In genomic region chr3:121330244-121330646, GRCm38 (mm10) we compare ENCODE assay signal across 11 mouse cellular contexts. TPM values are rescaled to one million over a fixed set of nuclear protein-coding genes. Genes with fewer than 3 reads are reported as not detected.
DNase-seq lines count a peak whose midpoint lies in the region; ATAC-seq and TF ChIP-seq lines count a peak whose summit lies in the region.
"Had no signal": no experiment of that assay in that cellular context is flagged by ENCODE, and none has a peak within 500 bp of the region (broad histone marks: within the 10 kb centered on the region; RNA-seq: fewer than 3 reads in every experiment).

No protein-coding gene starts in this region.

- H3K4me3 ChIP-seq in liver, postnatal 0 days (ENCODE audit: low read depth, low read length): no peak overlapping the region; the same call in 1 of the 2 replicates
- H3K4me3 ChIP-seq in liver, embryonic 12.5 days: no peak overlapping the region
- H3K4me3 ChIP-seq in embryonic fibroblast, embryonic 13.5 days (ENCODE audit: insufficient read depth, low read length): no peak overlapping the region
- H3K4me3 ChIP-seq in small intestine, adult 2 months (ENCODE audit: low read depth, low read length): no peak overlapping the region
- H3K4me3 ChIP-seq: forebrain, embryonic 12.5 days; hindbrain, embryonic 12.5 days had no signal

- no peak for TF ChIP-seq POLR2A in embryonic fibroblast, embryonic 13.5 days (IDR thresholded peaks at IDR 0.05; ENCODE audit: low read depth, low read length)
- TF ChIP-seq POLR2A in small intestine, adult 2 months (IDR thresholded peaks at IDR 0.05; ENCODE audit: low read depth, low read length): no peak

- H3K9ac ChIP-seq in liver, postnatal 0 days (replicated peaks): no peak overlapping the region
- H3K9ac ChIP-seq in liver, embryonic 12.5 days: no peak overlapping the region
- H3K9ac ChIP-seq: forebrain, embryonic 12.5 days; hindbrain, embryonic 12.5 days had no signal

- no peak for TF ChIP-seq EP300 in liver, postnatal 0 days (IDR thresholded peaks at IDR 0.05; ENCODE audit: low read depth)

- H3K9me3 ChIP-seq in liver, postnatal 0 days (ENCODE audit: low read length): no peaks in the 10 kb centered on the region
- no peaks in the 10 kb centered on the region for H3K9me3 ChIP-seq in liver, embryonic 12.5 days (replicated peaks)
- H3K9me3 ChIP-seq: forebrain, embryonic 12.5 days; hindbrain, embryonic 12.5 days had no signal

- H3K4me1 ChIP-seq in liver, postnatal 0 days (ENCODE audit: insufficient read depth): peaks cover 3% of the 10 kb centered on the region; the same call in 1 of the 2 replicates
- H3K4me1 ChIP-seq in liver, embryonic 12.5 days: peaks cover 15% of the 10 kb centered on the region
- peaks cover 3% of the 10 kb centered on the region; the same call in 1 of the 2 replicates for H3K4me1 ChIP-seq in embryonic fibroblast, embryonic 13.5 days (ENCODE audit: control insufficient read depth, insufficient read depth, low read length)
- H3K4me1 ChIP-seq in small intestine, adult 2 months (ENCODE audit: control insufficient read depth, insufficient read depth, insufficient read length, low read length): peaks cover 2% of the 10 kb centered on the region; the same call in 1 of the 2 replicates
- H3K4me1 ChIP-seq: hindbrain, embryonic 12.5 days had no signal

- H3K27me3 ChIP-seq in liver, postnatal 0 days (ENCODE audit: insufficient read depth, low read length): no peaks in the 10 kb centered on the region
- no peaks in the 10 kb centered on the region for H3K27me3 ChIP-seq in liver, embryonic 12.5 days (replicated peaks)
- H3K27me3 ChIP-seq in small intestine, adult 2 months (ENCODE audit: control insufficient read depth, insufficient read depth, low read length): no peaks in the 10 kb centered on the region
- H3K27me3 ChIP-seq: forebrain, embryonic 12.5 days; hindbrain, embryonic 12.5 days had no signal

- peak overlapping the region; percentile 34 for H3K4me2 ChIP-seq in liver, postnatal 0 days (ENCODE audit: low read depth, low read length)
- H3K4me2 ChIP-seq in liver, embryonic 12.5 days: no peak overlapping the region
- H3K4me2 ChIP-seq: forebrain, embryonic 12.5 days; hindbrain, embryonic 12.5 days had no signal

- no peak for TF ChIP-seq CTCF in liver, postnatal 0 days (IDR thresholded peaks at IDR 0.05; ENCODE audit: low read depth)
- no peak for TF ChIP-seq CTCF in embryonic fibroblast, embryonic 13.5 days (IDR thresholded peaks at IDR 0.05; ENCODE audit: borderline replicate concordance, insufficient read depth, low read length)
- TF ChIP-seq CTCF in small intestine, adult 2 months (IDR thresholded peaks at IDR 0.05; ENCODE audit: extremely low read depth, insufficient read length, insufficient replicate concordance, low read depth, low read length): no peak

- H3K36me3 ChIP-seq in liver, postnatal 0 days (replicated peaks; ENCODE audit: insufficient read depth, low read length): peaks cover 10% of the 10 kb centered on the region; the same call in 1 of the 2 replicates
- H3K36me3 ChIP-seq in liver, embryonic 12.5 days: no peaks in the 10 kb centered on the region
- H3K36me3 ChIP-seq in small intestine, adult 2 months (ENCODE audit: control insufficient read depth, insufficient read depth, low read length): no peaks in the 10 kb centered on the region; the same call in 1 of the 2 replicates
- H3K36me3 ChIP-seq: forebrain, embryonic 12.5 days; hindbrain, embryonic 12.5 days had no signal

- peak overlapping the region; percentile 66 for H3K27ac ChIP-seq in liver, postnatal 0 days (ENCODE audit: low read depth)
- no peak overlapping the region for H3K27ac ChIP-seq in liver, embryonic 12.5 days
- peak overlapping the region; percentile 21; the same call in 1 of the 2 replicates for H3K27ac ChIP-seq in embryonic fibroblast, embryonic 13.5 days (ENCODE audit: insufficient read depth, low read length)
- H3K27ac ChIP-seq in small intestine, adult 2 months (ENCODE audit: insufficient read depth, low read depth, low read length): peak overlapping the region; percentile 35; the same call in 1 of the 2 replicates
- H3K27ac ChIP-seq: forebrain, embryonic 12.5 days; hindbrain, embryonic 12.5 days had no signal

- 48% methylated on average over 7 of the region's 7 CpGs for WGBS in liver, postnatal 0 days (ENCODE audit: insufficient replicate concordance)
- WGBS in liver, embryonic 12.5 days (ENCODE audit: insufficient replicate concordance): 57% methylated on average over 7 of the region's 7 CpGs
- 49% methylated on average over 7 of the region's 7 CpGs for WGBS in small intestine, adult 2 months

- peak; percentile 44 for ATAC-seq in liver, postnatal 0 days
- no peak for ATAC-seq in liver, embryonic 12.5 days

- DNase-seq in liver, postnatal 0 days: no peak
- peak; percentile 27 for DNase-seq in T-cell, adult 2 months (ENCODE audit: low spot score)
- no peak for DNase-seq in frontal cortex, postnatal 10 days (ENCODE audit: low spot score in 2 of 2)
- no peak for DNase-seq in adrenal gland, postnatal 25 days
- DNase-seq: cerebellum, postnatal 25 days; kidney, postnatal 36 days had no signal

RNA-seq across cellular contexts. Expression of gene Alg14, which starts 38.7 kb away (rescaled TPM):
- polyA plus RNA-seq in liver, postnatal 0 days (2015; fragmentation: Nextera tagmentation; extraction: Ambion mirVana): 20.1 and 21.3 TPM in 2 replicates
- 18.1 and 20.0 TPM in 2 replicates for polyA plus RNA-seq in liver, embryonic 12.5 days (2016; fragmentation: Nextera tagmentation; extraction: Ambion mirVana)
- 34.8 and 49.0 TPM in 2 replicates for polyA plus RNA-seq in embryonic fibroblast, embryonic 13.5 days (2011; ENCODE audit: insufficient read length, low read depth, missing spikeins)
- polyA plus RNA-seq in small intestine, adult 2 months (2012; rRNA removed): 5.1 and 6.4 TPM in 2 replicates
- total RNA-seq in adrenal gland, postnatal 25 days (2021): 41.7 and 55.2 TPM in 2 replicates

RNA-seq across cellular contexts. Expression of gene Tmem56, which starts 47.3 kb away (rescaled TPM):
- polyA plus RNA-seq in liver, postnatal 0 days (2015; fragmentation: Nextera tagmentation; extraction: Ambion mirVana): 21.9 and 24.1 TPM in 2 replicates
- 29.8 and 32.2 TPM in 2 replicates for polyA plus RNA-seq in liver, embryonic 12.5 days (2016; fragmentation: Nextera tagmentation; extraction: Ambion mirVana)
- polyA plus RNA-seq in embryonic fibroblast, embryonic 13.5 days (2011; ENCODE audit: insufficient read length, low read depth, missing spikeins): 0.27 and 1.1 TPM in 2 replicates
- 0.75 and 0.77 TPM in 2 replicates for polyA plus RNA-seq in small intestine, adult 2 months (2012; rRNA removed)
- 30.2 and 34.0 TPM in 2 replicates for total RNA-seq in adrenal gland, postnatal 25 days (2021)

Comparison
In these comparisons a context has a peak if more than half of its experiments do, and no peak if none do; other contexts are left out.
1. RNA of gene Tmem56, which starts 47.3 kb away (polyA plus RNA-seq): 29.8 to 32.2 TPM in liver, embryonic 12.5 days and 21.9 to 24.1 TPM in liver, postnatal 0 days; 0.27 to 1.1 TPM in embryonic fibroblast, embryonic 13.5 days and 0.75 to 0.77 TPM in small intestine, adult 2 months; every median in the first group is over 10 times any median in the second.